Comparison of ENCODE assay signal across 15 mouse cellular contexts in genomic region chr2:9943011-9943410, GRCm38 (mm10). TPM values are rescaled to one million over a fixed set of nuclear protein-coding genes. Genes with fewer than 3 reads are reported as not detected.
"Had no signal": no experiment of that assay in that cellular context is flagged by ENCODE, and none has a peak within 500 bp of the region (broad histone marks: within the 10 kb centered on the region; RNA-seq: fewer than 3 reads in every experiment).

No protein-coding gene starts in this region.

- H3K9me3 ChIP-seq: limb, embryonic 12.5 days; liver, embryonic 13.5 days; midbrain, embryonic 13.5 days had no signal

- H3K4me3 ChIP-seq: limb, embryonic 12.5 days; liver, embryonic 13.5 days; midbrain, embryonic 13.5 days had no signal

- ATAC-seq: intestine, embryonic 16.5 days; lung, postnatal 0 days; midbrain, embryonic 13.5 days had no signal

- H3K4me2 ChIP-seq: limb, embryonic 12.5 days; liver, embryonic 13.5 days; midbrain, embryonic 13.5 days had no signal

- H3K27me3 ChIP-seq: limb, embryonic 12.5 days; liver, embryonic 13.5 days; midbrain, embryonic 13.5 days had no signal

- H3K4me1 ChIP-seq: liver, embryonic 13.5 days; midbrain, embryonic 13.5 days had no signal

- DNase-seq: kidney, adult 9 months; kidney, postnatal 14 days; liver, embryonic 13.5 days; lung, adult 2 months; lung, postnatal 36 days; right cerebral cortex, postnatal 14 days had no signal

- H3K27ac ChIP-seq: limb, embryonic 12.5 days; liver, embryonic 13.5 days; midbrain, embryonic 13.5 days had no signal

- H3K9ac ChIP-seq: limb, embryonic 12.5 days; liver, embryonic 13.5 days; midbrain, embryonic 13.5 days had no signal

RNA-seq across cellular contexts. Expression of gene Gata3, which starts 53.2 kb away (rescaled TPM):
- total RNA-seq: left cerebral cortex, postnatal 36 days had no signal

RNA-seq across cellular contexts. Expression of gene 9230102O04Rik, which starts 53.7 kb away (rescaled TPM):
- total RNA-seq: layer of hippocampus, postnatal 10 days; left cerebral cortex, postnatal 36 days; megakaryocyte progenitor cell, adult 5-6 weeks had no signal
- polyA plus RNA-seq: intestine, embryonic 16.5 days; limb, embryonic 12.5 days; liver, embryonic 13.5 days; lung, adult 2 months; lung, postnatal 0 days; spleen, adult 2 months; stomach, embryonic 16.5 days had no signal
